Mouse (Mus musculus) heart, adult 2 months (tissue): ENCODE data around the gene Ccdc81.

Source experiments
- CTCF ChIP-seq: fragments of 200-600 bp; IDR thresholded peaks from 2 replicates; pipeline ENCODE4 v1.8.1; 2022; ENCODE audit warnings: antibody characterized with exemption, mild to moderate bottlenecking, moderate library complexity
- EP300 ChIP-seq: fragments of 200-500 bp; IDR thresholded peaks from 2 replicates; pipeline ENCODE4 v1.6.1; 2011; ENCODE audit warnings: low read depth, low read length, control low read depth; ENCODE audit not compliant: insufficient read depth
- POLR2A ChIP-seq: fragments of 200-500 bp; IDR thresholded peaks from 2 replicates; pipeline ENCODE4 v1.6.1; 2011; ENCODE audit warnings: mild to moderate bottlenecking, low read depth, low read length, control low read depth; ENCODE audit not compliant: insufficient read depth

DNA sequence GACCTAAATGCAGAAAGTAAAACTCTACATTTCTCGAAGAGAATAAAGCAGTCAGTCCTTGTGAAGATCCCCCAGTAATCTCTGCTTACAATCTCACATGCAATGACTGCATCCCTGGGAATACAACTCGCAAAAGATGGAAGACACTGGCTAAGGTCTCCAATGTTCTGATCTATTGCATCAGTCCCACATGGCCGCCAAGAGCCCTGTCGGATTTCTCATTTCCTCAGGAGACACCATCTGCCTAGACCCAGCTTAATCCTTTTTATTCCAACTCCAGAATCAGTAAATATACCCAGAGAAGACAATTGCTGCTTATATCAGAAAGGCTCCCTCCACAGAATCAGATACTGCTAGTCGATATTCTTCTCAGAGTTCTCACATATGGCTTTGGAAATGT is 50.3 kb downstream of the Ccdc81 start:
- TF ChIP-seq CTCF (no peak), POLR2A (no peak), EP300 (no peak)
